Mouse (Mus musculus): Measurements from ENCODE around the gene Mavs. TPM values are rescaled to one million over a fixed set of nuclear protein-coding genes. Genes with fewer than 3 reads are reported as not detected.

Gene Mavs
- polyA plus RNA-seq, 1 experiment from 2014 or later, result 29.7 TPM

- peak; percentile 48 for ATAC-seq (replicated peaks; ENCODE audit: low FRiP score)
- Histone ChIP-seq H3K9ac (ENCODE audit: low read depth, low read length) (peak overlapping the region; percentile 98), H3K36me3 (ENCODE audit: control insufficient read depth, insufficient read depth, low read length) (no peaks in the 10 kb centered on the region), H3K4me2 (peak overlapping the region; percentile 77), H3K4me3 (ENCODE audit: low read depth, low read length) (peak overlapping the region; percentile 88), H3K27me3 (replicated peaks; ENCODE audit: control insufficient read depth, insufficient read depth, low read length) (no peaks in the 10 kb centered on the region), H3K4me1 (replicated peaks; ENCODE audit: control insufficient read depth, insufficient read depth, low read length) (peaks cover 41% of the 10 kb centered on the region), H3K9me3 (ENCODE audit: control insufficient read depth, low read length) (no peaks in the 10 kb centered on the region), H3K27ac (ENCODE audit: low read depth, low read length) (peak overlapping the region; percentile 100)
- DNase-seq (ENCODE audit: low spot score), result no peak
- 7% methylated on average over 10 of the region's 10 CpGs for WGBS
Observed at GRCm38 (mm10) chr2:131261481-131262212, 27.8 kb downstream of the Mavs start.

- Histone ChIP-seq H3K9me3 (ENCODE audit: control insufficient read depth, low read length) (no peaks in the 10 kb centered on the region), H3K4me3 (ENCODE audit: low read depth, low read length) (peak within 1 kb of the TSS; percentile 88)
- ATAC-seq (replicated peaks; ENCODE audit: low FRiP score), result peak; percentile 96
Observed at GRCm38 (mm10) chr2:131262213-131262672, 28.4 kb downstream of the Mavs start, which contains the start of gene Pank2. TSS of gene Pank2 (plus strand) at chr2:131262495.

DNA sequence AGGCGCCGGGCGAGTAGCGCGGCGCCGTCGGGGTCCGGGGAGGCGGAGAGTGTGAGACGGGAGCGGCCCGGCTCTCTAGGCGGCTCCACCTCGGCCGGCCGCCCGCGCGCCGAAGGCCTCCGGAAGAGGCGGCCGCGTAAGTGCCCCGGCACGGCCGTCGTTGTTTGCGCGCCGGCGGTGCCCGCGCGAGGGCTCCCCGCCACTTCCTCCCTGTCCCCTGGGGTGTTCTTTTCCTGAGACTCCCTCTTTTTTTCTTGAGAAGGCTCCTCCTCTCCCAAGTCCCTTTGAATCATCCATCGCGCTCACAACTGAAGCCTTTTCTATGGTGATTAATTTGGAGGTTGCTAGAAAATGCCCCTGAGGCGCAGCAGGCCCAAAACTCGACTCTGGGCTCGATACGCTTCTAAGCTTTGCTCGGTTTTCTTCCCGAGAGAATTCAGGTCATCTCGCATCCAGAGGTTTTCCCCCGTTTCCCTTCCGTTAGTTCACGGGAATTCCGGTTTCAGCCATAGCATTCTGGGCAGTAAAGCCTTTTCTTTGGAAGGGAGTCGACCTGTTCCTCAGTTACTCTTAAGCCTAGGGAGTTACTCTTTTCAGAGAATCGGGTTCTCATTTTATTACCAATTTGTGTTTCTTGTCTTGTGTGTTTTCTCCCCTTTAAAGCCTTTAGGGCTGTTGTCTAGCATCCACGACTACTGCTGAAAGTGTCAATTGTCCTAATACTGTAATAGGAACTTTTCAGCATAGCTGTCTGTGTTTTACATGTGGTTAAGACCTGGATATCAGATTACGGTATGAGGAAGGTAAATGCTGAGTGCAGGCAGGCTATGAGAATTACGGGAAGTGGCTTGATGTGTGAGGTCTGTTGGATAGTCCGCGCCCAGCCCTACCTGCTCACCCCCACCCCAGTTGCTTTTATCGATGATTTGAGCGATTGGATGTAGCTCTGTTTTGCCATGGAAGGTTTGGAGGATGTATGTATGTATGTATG is 29.1 kb downstream of the Mavs start:
- WGBS, result under 1% methylated on average over 58 of the region's 59 CpGs
- peak; percentile 80 for ATAC-seq (replicated peaks; ENCODE audit: low FRiP score)
- Histone ChIP-seq H3K27me3 (replicated peaks; ENCODE audit: control insufficient read depth, insufficient read depth, low read length) (no peaks in the 10 kb centered on the region), H3K27ac (ENCODE audit: low read depth, low read length) (peak overlapping the region; percentile 100), H3K36me3 (ENCODE audit: control insufficient read depth, insufficient read depth, low read length) (no peaks in the 10 kb centered on the region), H3K9ac (ENCODE audit: low read depth, low read length) (peak overlapping the region; percentile 98), H3K4me3 (ENCODE audit: low read depth, low read length) (peak overlapping the region; percentile 88), H3K4me1 (replicated peaks; ENCODE audit: control insufficient read depth, insufficient read depth, low read length) (peaks cover 37% of the 10 kb centered on the region), H3K4me2 (peak overlapping the region; percentile 77), H3K9me3 (ENCODE audit: control insufficient read depth, low read length) (no peaks in the 10 kb centered on the region)
- no peak for DNase-seq (ENCODE audit: low spot score)

More at GRCm38 (mm10) chr2:131262213-131262672, 28.4 kb downstream of the Mavs start, which contains the start of gene Pank2:
- Histone ChIP-seq H3K27me3 (replicated peaks; ENCODE audit: control insufficient read depth, insufficient read depth, low read length) (no peaks in the 10 kb centered on the region), H3K27ac (ENCODE audit: low read depth, low read length) (peak within 1 kb of the TSS; percentile 100), H3K4me1 (replicated peaks; ENCODE audit: control insufficient read depth, insufficient read depth, low read length) (peaks cover 40% of the 10 kb centered on the region), H3K36me3 (ENCODE audit: control insufficient read depth, insufficient read depth, low read length) (no peaks in the 10 kb centered on the region), H3K4me2 (peak within 1 kb of the TSS; percentile 77), H3K9ac (ENCODE audit: low read depth, low read length) (peak within 1 kb of the TSS; percentile 98)
- DNase-seq (ENCODE audit: low spot score), result peak; percentile 95
- 1% methylated on average over 49 of the region's 49 CpGs for WGBS

GRCm38 (mm10) chr2:131264027-131264426 is 30.2 kb downstream of the Mavs start:
- Histone ChIP-seq H3K27ac (ENCODE audit: low read depth, low read length) (no peak overlapping the region), H3K9me3 (ENCODE audit: control insufficient read depth, low read length) (no peaks in the 10 kb centered on the region), H3K9ac (ENCODE audit: low read depth, low read length) (peak overlapping the region; percentile 15; the same call in 1 of the 2 replicates), H3K4me2 (peak overlapping the region; percentile 77), H3K27me3 (replicated peaks; ENCODE audit: control insufficient read depth, insufficient read depth, low read length) (no peaks in the 10 kb centered on the region), H3K36me3 (ENCODE audit: control insufficient read depth, insufficient read depth, low read length) (no peaks in the 10 kb centered on the region), H3K4me3 (ENCODE audit: low read depth, low read length) (peak overlapping the region; percentile 88), H3K4me1 (replicated peaks; ENCODE audit: control insufficient read depth, insufficient read depth, low read length) (peaks cover 37% of the 10 kb centered on the region)
- no peak for ATAC-seq (replicated peaks; ENCODE audit: low FRiP score)
- 67% methylated on average over 6 of the region's 6 CpGs for WGBS
- DNase-seq (ENCODE audit: low spot score), result no peak

GRCm38 (mm10) chr2:131265056-131265455 is 31.2 kb downstream of the Mavs start:
- H3K4me1 ChIP-seq (replicated peaks; ENCODE audit: control insufficient read depth, insufficient read depth, low read length), result peaks cover 28% of the 10 kb centered on the region
- H3K4me3 ChIP-seq (ENCODE audit: low read depth, low read length), result no peak overlapping the region
- DNase-seq (ENCODE audit: low spot score), result no peak
- 0 out of 2 replicates have a peak overlapping the region, but pooled peaks have one; percentile 6 for H3K4me2 ChIP-seq
- H3K9ac ChIP-seq (ENCODE audit: low read depth, low read length), result no peak overlapping the region
- no peaks in the 10 kb centered on the region for H3K36me3 ChIP-seq (ENCODE audit: control insufficient read depth, insufficient read depth, low read length)
- ATAC-seq (replicated peaks; ENCODE audit: low FRiP score), result no peak
- WGBS, result 92% methylated on average over 2 of the region's 2 CpGs
- H3K27ac ChIP-seq (ENCODE audit: low read depth, low read length), result no peak overlapping the region
- H3K27me3 ChIP-seq (replicated peaks; ENCODE audit: control insufficient read depth, insufficient read depth, low read length), result no peaks in the 10 kb centered on the region
- H3K9me3 ChIP-seq (ENCODE audit: control insufficient read depth, low read length), result no peaks in the 10 kb centered on the region

GRCm38 (mm10) chr2:131275493-131275892 is 41.6 kb downstream of the Mavs start:
- H3K4me2 ChIP-seq, result no peak overlapping the region
- H3K27me3 ChIP-seq (replicated peaks; ENCODE audit: control insufficient read depth, insufficient read depth, low read length), result no peaks in the 10 kb centered on the region
- H3K36me3 ChIP-seq (ENCODE audit: control insufficient read depth, insufficient read depth, low read length), result peaks cover 28% of the 10 kb centered on the region
- ATAC-seq (replicated peaks; ENCODE audit: low FRiP score) (no peak), DNase-seq (ENCODE audit: low spot score) (no peak)
- no peaks in the 10 kb centered on the region for H3K4me1 ChIP-seq (replicated peaks; ENCODE audit: control insufficient read depth, insufficient read depth, low read length)
- H3K9ac ChIP-seq (ENCODE audit: low read depth, low read length), result no peak overlapping the region
- H3K9me3 ChIP-seq (ENCODE audit: control insufficient read depth, low read length), result no peaks in the 10 kb centered on the region
- WGBS, result 96% methylated on average over 3 of the region's 3 CpGs
- H3K4me3 ChIP-seq (ENCODE audit: low read depth, low read length), result no peak overlapping the region
- H3K27ac ChIP-seq (ENCODE audit: low read depth, low read length), result no peak overlapping the region

GRCm38 (mm10) chr2:131276722-131277121 is 42.9 kb downstream of the Mavs start:
- ATAC-seq (replicated peaks; ENCODE audit: low FRiP score), result no peak
- WGBS, result 91% methylated on average over 5 of the region's 5 CpGs
- no peak overlapping the region for H3K4me3 ChIP-seq (ENCODE audit: low read depth, low read length)
- H3K9ac ChIP-seq (ENCODE audit: low read depth, low read length), result no peak overlapping the region
- H3K4me2 ChIP-seq, result no peak overlapping the region
- no peak for DNase-seq (ENCODE audit: low spot score)
- H3K9me3 ChIP-seq (ENCODE audit: control insufficient read depth, low read length), result no peaks in the 10 kb centered on the region
- H3K36me3 ChIP-seq (ENCODE audit: control insufficient read depth, insufficient read depth, low read length), result peaks cover 28% of the 10 kb centered on the region
- H3K4me1 ChIP-seq (replicated peaks; ENCODE audit: control insufficient read depth, insufficient read depth, low read length), result no peaks in the 10 kb centered on the region
- H3K27ac ChIP-seq (ENCODE audit: low read depth, low read length), result no peak overlapping the region
- H3K27me3 ChIP-seq (replicated peaks; ENCODE audit: control insufficient read depth, insufficient read depth, low read length), result no peaks in the 10 kb centered on the region

- no peak overlapping the region for H3K9ac ChIP-seq (ENCODE audit: low read depth, low read length)
- no peaks in the 10 kb centered on the region for H3K9me3 ChIP-seq (ENCODE audit: control insufficient read depth, low read length)
- no peak overlapping the region for H3K4me3 ChIP-seq (ENCODE audit: low read depth, low read length)
- peaks cover 19% of the 10 kb centered on the region; the same call in 1 of the 2 replicates for H3K36me3 ChIP-seq (ENCODE audit: control insufficient read depth, insufficient read depth, low read length)
- ATAC-seq (replicated peaks; ENCODE audit: low FRiP score) (no peak), DNase-seq (ENCODE audit: low spot score) (no peak)
- H3K27me3 ChIP-seq (replicated peaks; ENCODE audit: control insufficient read depth, insufficient read depth, low read length), result no peaks in the 10 kb centered on the region
- no peak overlapping the region for H3K27ac ChIP-seq (ENCODE audit: low read depth, low read length)
- WGBS, result 89% methylated on average over 1 of the region's 1 CpGs
- H3K4me2 ChIP-seq, result no peak overlapping the region
- H3K4me1 ChIP-seq (replicated peaks; ENCODE audit: control insufficient read depth, insufficient read depth, low read length), result no peaks in the 10 kb centered on the region
Observed at GRCm38 (mm10) chr2:131281596-131281995, 47.7 kb downstream of the Mavs start.

Measured in liver, embryonic 11.5 days (tissue).